Mouse (Mus musculus): ENCODE measurements at regions not wholly inside any gene's neighbourhood (a gene's known extent, or its start where the extent isn't known, plus 50 kb on each side); places are given as distances from the start of the nearest gene placed in this dataset.
"Not testable (repeated sequence)": the region's sequence is repeated elsewhere in the genome, so short reads cannot be mapped to it uniquely, and the experiment has no call there.

- DNase-seq (ENCODE audit: low spot score in 2 of 2) = not testable (repeated sequence)
Measured at GRCm38 (mm10) chr8:20495542-20495941, 119.2 kb upstream of the Gm21119 start.

GRCm38 (mm10) chr8:20513920-20514319 is 100.8 kb upstream of the Gm21119 start:
- DNase-seq (ENCODE audit: low spot score in 2 of 2) = not testable (repeated sequence)

- DNase-seq (ENCODE audit: low spot score in 2 of 2) = not testable (repeated sequence)
Measured at GRCm38 (mm10) chr8:20516324-20516830, 98.3 kb upstream of the Gm21119 start.

- not testable (repeated sequence) for DNase-seq (ENCODE audit: low spot score in 2 of 2)
Measured at GRCm38 (mm10) chr8:20517551-20517950, 97.2 kb upstream of the Gm21119 start.

GRCm38 (mm10) chr8:20524539-20524938 is 90.2 kb upstream of the Gm21119 start:
- not testable (repeated sequence) for DNase-seq (ENCODE audit: low spot score in 2 of 2)

- DNase-seq (ENCODE audit: low spot score in 2 of 2) = not testable (repeated sequence)
Measured at GRCm38 (mm10) chr8:20529048-20529447, 85.7 kb upstream of the Gm21119 start.

GRCm38 (mm10) chr8:20539031-20539430 is 75.7 kb upstream of the Gm21119 start:
- DNase-seq (ENCODE audit: low spot score in 2 of 2) = not testable (repeated sequence)

- not testable (repeated sequence) for DNase-seq (ENCODE audit: low spot score in 2 of 2)
Measured at GRCm38 (mm10) chr8:20544084-20544483, 70.6 kb upstream of the Gm21119 start.

- DNase-seq (ENCODE audit: low spot score in 2 of 2) = not testable (repeated sequence)
Measured at GRCm38 (mm10) chr8:20545347-20545746, 69.4 kb upstream of the Gm21119 start.

GRCm38 (mm10) chr8:20546401-20546800 is 68.3 kb upstream of the Gm21119 start:
- not testable (repeated sequence) for DNase-seq (ENCODE audit: low spot score in 2 of 2)

GRCm38 (mm10) chr8:20550054-20550778 is 64.5 kb upstream of the Gm21119 start:
- DNase-seq (ENCODE audit: low spot score in 2 of 2) = peak; percentile 82

GRCm38 (mm10) chr8:20556501-20557181 is 58.1 kb upstream of the Gm21119 start:
- DNase-seq (ENCODE audit: low spot score in 2 of 2) = not testable (repeated sequence)

GRCm38 (mm10) chr8:20557184-20557583 is 57.5 kb upstream of the Gm21119 start:
- not testable (repeated sequence) for DNase-seq (ENCODE audit: low spot score in 2 of 2)

- peak in 1 of 2 experiments; percentile 23 for DNase-seq (ENCODE audit: low spot score in 2 of 2)
Measured at GRCm38 (mm10) chr8:20557609-20558008, 57.1 kb upstream of the Gm21119 start.
